Mouse (Mus musculus) left cerebral cortex, postnatal 36 days (tissue): ENCODE results near the gene Tas2r105. TPM values are rescaled to one million over a fixed set of nuclear protein-coding genes. Genes with fewer than 3 reads are reported as not detected.

ENCODE experiments used
- DNase-seq, 2 experiments: peaks; one replicate each; pipeline ENCODE4 v3.0.0; 2021 to 2022; ENCODE audit warnings: low spot score in 2 of 2, mixed read lengths in 1 of 2
- intact Hi-C: fragments of 180-260 bp; cut with DNase I; formaldehyde crosslinking; loops from one replicate; pipeline ENCODE4 v1.15.1; 2025
- total RNA-seq, 2 experiments: library from RNA; stranded (reverse); gene quantifications; 2 replicates each; pipeline ENCODE4 v1.2.3; 2021

Gene Tas2r105
- total RNA-seq: not detected

DNA sequence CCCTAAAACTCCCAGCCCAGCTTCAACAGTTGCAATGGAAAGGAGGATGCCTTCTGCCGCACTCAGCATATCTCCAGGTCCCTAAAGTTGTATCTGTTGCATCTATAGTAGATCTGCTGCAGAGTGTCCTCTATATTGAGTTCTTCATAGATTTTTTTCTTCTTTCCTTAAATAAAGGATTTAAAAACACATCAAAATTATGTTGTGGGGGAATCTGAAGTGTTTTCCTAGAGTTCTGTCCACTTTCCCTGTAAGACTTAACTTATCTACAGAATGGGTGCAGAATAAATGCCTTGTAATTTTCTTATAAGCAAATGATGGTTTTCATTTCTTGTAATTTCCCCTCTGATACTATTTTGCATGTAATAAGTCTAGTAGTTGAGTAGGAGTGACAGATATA, at the start of gene Tas2r105:
TSS of gene Tas2r105 (minus strand) at position 101 of the 400 bp plus-strand sequence.
- no peak for DNase-seq
- intact Hi-C loops: no loop called here

DNA sequence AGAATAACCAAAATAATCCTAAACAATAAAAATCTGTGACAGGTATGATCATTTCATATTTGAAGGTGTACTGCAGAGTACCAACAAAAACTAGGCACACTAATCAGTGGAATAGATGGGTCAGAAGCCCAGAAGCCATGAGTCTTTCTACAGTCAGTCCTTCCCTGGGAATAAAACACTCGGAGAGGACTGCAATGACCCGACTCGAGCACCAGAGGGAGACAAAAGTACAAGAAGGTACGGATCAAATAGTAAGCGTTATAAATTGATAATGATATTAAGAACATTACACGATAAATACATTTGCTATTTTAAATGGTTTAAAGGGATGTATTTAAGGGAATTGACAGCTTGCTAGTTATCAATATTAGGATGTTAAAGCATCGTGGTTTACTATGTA, 25.5 kb upstream of the Tas2r105 start:
- intact Hi-C loops: no loop called here

DNA sequence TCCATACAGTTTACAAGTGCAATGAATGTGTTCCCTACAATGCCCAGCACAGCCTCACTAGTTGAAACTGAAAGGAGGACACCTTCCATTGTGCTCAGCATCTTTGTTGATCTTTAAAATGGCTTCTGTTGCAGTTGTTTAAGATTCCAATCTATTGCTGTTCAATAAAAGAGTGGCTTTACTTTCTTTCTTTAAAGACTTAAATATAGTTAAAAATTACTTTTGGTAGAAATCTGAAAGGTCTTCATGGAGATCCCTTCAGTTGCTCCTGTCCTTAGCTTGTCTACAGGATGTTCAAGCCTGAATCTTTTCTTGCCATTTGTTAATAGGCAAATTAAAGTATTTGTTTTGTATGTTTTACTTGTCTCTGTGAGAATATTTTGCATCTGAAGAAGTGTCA, 2.7 kb upstream of the Tas2r105 start, which contains the start of gene Tas2r114:
TSS of gene Tas2r114 (minus strand) at position 101 of the 400 bp plus-strand sequence.
- intact Hi-C loops: no loop called here
- DNase-seq: no peak

More for the DNA sequence above, 25.5 kb upstream of the Tas2r105 start:
- no peak for DNase-seq

- intact Hi-C loops: no loop called here
- no peak for DNase-seq
Observed at GRCm38 (mm10) chr6:131685644-131686043, 1.7 kb downstream of the Tas2r105 start, which contains the start of gene Tas2r104. Tas2r104 (minus strand) TSS chr6:131685744.

DNA sequence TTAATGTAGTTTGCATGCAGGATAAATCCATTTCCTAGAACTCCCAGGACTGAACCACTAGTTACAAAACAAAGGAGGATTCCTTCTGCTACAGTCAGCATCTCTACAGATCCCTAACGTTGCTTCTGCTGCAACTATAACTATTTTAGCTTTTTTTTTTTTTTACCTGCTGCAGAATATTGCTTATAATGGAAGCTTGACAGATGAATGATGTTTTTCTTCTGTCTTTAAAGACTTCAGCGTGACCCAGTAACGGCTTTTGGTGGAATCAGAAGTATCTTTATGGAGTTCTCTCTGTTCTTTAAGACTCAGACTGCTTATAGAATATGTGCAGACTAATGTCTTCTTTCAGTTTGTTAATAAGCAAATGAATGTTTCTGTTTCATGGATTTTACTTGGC, 8.5 kb downstream of the Tas2r105 start, which contains the start of gene Tas2r106:
TSS of gene Tas2r106 (minus strand) at position 101 of the 400 bp plus-strand sequence.
- intact Hi-C loops: no loop called here
- no peak for DNase-seq

GRCm38 (mm10) chr6:131660049-131660448, 27.2 kb downstream of the Tas2r105 start, which contains the start of gene Tas2r107:
Tas2r107 (minus strand) TSS chr6:131660149.
- no peak for DNase-seq
- intact Hi-C loops: no loop called here

Other genes starting within 250 kb of the Tas2r105 start
- gene 5430401F13Rik, start 201.1 kb downstream of the Tas2r105 start, total RNA-seq: not detected
- gene Gm6619, start 201.1 kb downstream of the Tas2r105 start, total RNA-seq: not detected
- gene Tas2r130, start 56.6 kb downstream of the Tas2r105 start, total RNA-seq: not detected
- gene Tas2r107, start 27.3 kb downstream of the Tas2r105 start, total RNA-seq: not detected
- gene Tas2r106, start 8.6 kb downstream of the Tas2r105 start, total RNA-seq: not detected
- not detected for gene Tas2r104, start 1.8 kb downstream of the Tas2r105 start, total RNA-seq
- gene Tas2r114, start 2.6 kb upstream of the Tas2r105 start, total RNA-seq: not detected